Mouse (Mus musculus): ENCODE measurements around the gene Esr2.

DNA sequence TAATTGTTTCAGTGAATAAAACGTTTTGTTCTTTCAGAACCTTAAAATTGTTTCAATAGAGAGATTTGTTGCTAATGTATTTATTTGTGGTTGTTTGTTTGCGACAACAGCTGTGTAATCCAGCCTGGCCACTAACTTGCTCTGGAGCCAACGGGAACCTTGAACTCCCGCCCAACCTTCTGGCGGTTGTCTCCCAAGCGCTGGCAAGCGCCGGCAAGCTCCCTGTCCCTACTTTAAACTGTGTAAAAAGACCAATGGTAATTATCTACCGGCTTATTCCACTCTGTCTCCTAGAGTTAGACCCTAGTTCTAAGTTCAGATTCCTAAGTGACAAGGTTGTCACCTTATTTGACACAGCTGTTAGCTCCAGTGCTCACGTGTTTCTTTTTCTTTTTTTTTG lies 48.2 kb downstream of the Esr2 start:
- TF ChIP-seq POLR2A (IDR thresholded peaks at IDR 0.05; ENCODE audit: borderline replicate concordance, insufficient read depth, low read length) (no peak), CTCF (IDR thresholded peaks at IDR 0.05; ENCODE audit: borderline replicate concordance, insufficient read depth, low read depth, low read length) (no peak)

All from cerebellum, adult 2 months (tissue).